Mouse (Mus musculus) left cerebral cortex, postnatal 10 days (tissue): ENCODE measurements around the gene Nisch. TPM values are rescaled to one million over a fixed set of nuclear protein-coding genes. Genes with fewer than 3 reads are reported as not detected.
A peak's percentile ranks its signal among the peaks of the same experiment; 100 is the strongest.

Source experiments
- DNase-seq, 2 experiments: peaks; one replicate each; pipeline ENCODE4 v3.0.0; 2021 to 2022; ENCODE audit warnings: low spot score in 2 of 2, mixed read lengths in 1 of 2; ENCODE audit errors: extremely low spot score in 1 of 2
- intact Hi-C: fragments of 180-260 bp; cut with DNase I; formaldehyde crosslinking; loops from one replicate; pipeline ENCODE4 v1.15.1; 2025
- total RNA-seq, 2 experiments: library from RNA; stranded (reverse); gene quantifications; 2 replicates each; pipeline ENCODE4 v1.2.3; 2021

Gene Nisch
- 100 to 1,000 TPM; 412 to 432 TPM for total RNA-seq

GRCm38 (mm10) chr14:31216846-31217245, at the start of gene Nisch:
Gene Nisch (minus strand): TSS chr14:31216946.
- DNase-seq = no peak
- intact Hi-C loops = loop anchor here (10.0 kb wide), 1 partner anchor 108 kb away; the partner anchor contains the start of gene Dnah1

GRCm38 (mm10) chr14:31260932-31261331, 44.2 kb upstream of the Nisch start:
- no peak for DNase-seq
- intact Hi-C loops = no loop called here

DNA sequence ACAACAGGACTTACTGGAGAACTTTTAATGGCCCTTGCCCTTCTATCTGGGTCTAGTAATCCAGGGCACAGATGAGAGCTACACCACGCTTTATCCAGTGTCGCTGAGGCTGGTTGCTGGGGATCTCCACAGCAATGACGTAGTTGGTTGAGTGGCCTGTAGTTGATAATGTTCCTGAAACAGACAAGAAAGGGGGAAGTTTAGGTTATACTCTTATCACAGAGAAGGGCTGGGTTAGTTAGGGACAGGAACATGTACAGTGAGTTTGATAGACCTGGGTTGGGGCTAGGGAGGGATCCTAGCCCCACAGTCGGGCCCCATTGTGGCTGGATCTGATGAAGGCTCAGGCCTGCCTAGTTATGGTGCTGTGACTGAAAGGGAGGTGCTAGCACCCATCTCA, 43.6 kb upstream of the Nisch start:
- DNase-seq = no peak
- intact Hi-C loops = no loop called here

GRCm38 (mm10) chr14:31258476-31259050, 41.8 kb upstream of the Nisch start:
- intact Hi-C loops = no loop called here
- DNase-seq = no peak

DNA sequence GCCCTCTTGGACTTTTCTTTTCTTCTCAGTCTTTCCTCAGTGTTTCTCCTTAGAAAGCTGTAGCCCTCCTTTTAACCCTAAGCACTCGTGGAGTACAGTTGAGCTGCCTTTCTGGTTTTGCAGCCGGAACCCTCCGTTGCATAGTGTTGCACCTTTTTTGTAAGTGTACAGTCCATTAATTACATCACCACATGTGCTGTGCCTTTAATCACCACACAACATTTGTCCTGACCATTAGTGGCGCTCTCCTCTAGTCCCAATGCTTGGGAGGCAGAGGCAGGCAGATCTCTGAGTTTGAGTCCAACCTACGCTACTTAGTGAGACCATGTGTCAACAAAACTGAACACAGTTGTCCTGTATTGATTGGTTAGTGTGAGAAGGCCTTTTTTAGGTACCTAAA, 35.3 kb upstream of the Nisch start:
- DNase-seq = no peak
- intact Hi-C loops = loop anchor here (5.0 kb wide), 1 partner anchor 45 kb away; the partner anchor contains the start of gene Tnnc1

GRCm38 (mm10) chr14:31251626-31252025, 34.9 kb upstream of the Nisch start:
- DNase-seq = no peak
- intact Hi-C loops = loop anchor here (5.0 kb wide), 1 partner anchor 44 kb away; the partner anchor contains the start of gene Tnnc1

DNA sequence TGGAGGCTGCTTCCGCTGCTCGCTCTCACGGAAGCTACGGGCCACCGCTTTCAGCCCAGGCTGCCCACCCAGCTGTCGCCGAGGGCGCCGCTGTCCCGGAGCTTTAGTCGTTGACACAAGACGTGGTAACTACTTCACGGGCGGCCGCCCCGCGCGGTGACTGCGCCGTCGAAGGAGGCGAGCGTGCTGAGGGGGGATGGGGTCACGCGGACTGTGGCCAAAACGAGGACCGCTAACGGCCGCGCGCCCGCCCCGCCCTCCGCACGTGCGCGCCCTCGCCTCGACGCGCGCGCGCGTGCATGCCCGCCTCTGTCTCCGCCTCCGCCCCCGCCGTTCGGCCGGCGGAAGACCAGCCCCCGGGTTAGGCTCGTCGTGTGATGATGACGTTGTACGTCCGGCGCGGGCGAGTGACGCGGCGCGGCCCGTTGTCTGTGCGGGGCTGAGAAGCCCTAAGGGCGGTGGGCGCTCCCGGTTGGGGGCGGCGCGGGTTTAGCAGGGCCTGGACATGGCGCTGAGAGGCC, 34.4 kb upstream of the Nisch start, which contains the start of the genes Phf7 and Bap1:
Phf7 (minus strand) TSS at position 234 of the 521 bp plus-strand sequence.
Bap1 (plus strand) TSS at position 367 of the 521 bp plus-strand sequence.
- peak; percentile 94 to 97 for DNase-seq

GRCm38 (mm10) chr14:31250222-31251083, 33.7 kb upstream of the Nisch start:
- DNase-seq = peak in 1 of 2 experiments; percentile 23
- intact Hi-C loops = loop anchor here (5.0 kb wide), 1 partner anchor 43 kb away; the partner anchor contains the start of gene Tnnc1

More for the DNA sequence above, 34.4 kb upstream of the Nisch start, which contains the start of the genes Phf7 and Bap1:
- intact Hi-C loops = loop anchor here (5.0 kb wide), 1 partner anchor 44 kb away; the partner anchor contains the start of gene Tnnc1

- intact Hi-C loops = no loop called here
- DNase-seq = no peak
These were observed 31.6 kb upstream of the Nisch start for GRCm38 (mm10) chr14:31248396-31248795.

DNA sequence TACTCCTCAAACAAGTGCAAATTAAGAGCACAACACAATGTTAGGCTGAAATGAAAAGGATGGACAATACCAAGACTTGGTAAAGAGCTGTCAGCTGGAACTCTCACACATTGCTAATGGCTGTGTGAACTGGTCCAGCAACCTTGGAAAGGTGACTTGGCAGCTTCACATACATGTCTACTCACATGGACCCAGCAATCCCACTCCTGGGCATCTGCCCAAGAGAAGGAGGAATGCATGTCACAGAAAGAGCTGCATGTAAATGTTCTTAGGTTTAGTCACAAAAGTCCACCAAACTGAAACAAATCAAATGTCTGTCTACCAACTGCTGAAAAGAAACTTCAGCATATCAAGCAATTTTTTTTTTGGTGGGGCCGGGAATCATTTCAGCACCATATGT, 29.2 kb upstream of the Nisch start:
- intact Hi-C loops = no loop called here
- no peak for DNase-seq

DNA sequence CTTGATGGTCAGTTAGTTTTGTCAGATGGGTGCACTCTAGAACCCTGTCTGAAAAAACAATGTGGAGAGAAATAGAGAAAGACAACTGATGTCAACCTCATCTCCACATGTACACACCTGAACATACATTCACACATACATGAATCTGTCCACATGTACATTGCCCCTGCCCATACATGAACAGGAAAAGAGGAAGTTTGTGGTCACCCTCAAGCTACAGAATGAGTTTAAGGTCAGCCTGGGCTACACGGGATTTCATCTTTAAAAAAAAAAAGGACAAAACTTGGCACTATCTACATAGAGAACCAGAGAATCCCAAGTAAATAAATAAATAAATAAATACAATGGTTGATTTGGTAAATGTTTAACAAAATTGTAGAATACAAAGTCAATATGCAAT, 28.0 kb upstream of the Nisch start:
- DNase-seq = no peak
- intact Hi-C loops = no loop called here

DNA sequence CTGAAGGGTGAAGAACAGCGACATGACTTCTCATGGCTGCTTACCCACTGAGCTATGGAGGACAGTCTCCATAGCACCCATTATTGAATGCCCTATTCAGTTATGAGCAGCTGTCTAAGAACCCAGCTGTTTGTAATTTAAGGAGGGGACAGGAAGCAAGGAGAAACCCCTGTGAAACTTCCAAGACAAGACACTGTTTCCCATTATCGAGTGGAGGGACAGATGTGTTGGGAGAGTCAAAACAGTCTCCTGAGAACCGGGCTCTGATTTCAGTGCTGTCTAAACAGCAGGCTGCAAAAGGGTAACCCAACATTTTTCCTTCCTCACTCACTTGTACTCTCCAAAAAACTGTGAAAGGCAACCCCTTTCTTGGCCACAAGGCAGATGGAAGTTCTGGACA, 23.8 kb upstream of the Nisch start:
- DNase-seq = no peak

GRCm38 (mm10) chr14:31237101-31237882, 20.5 kb upstream of the Nisch start:
- intact Hi-C loops = no loop called here
- DNase-seq = peak in 1 of 2 experiments; percentile 13

More for the DNA sequence above, 23.8 kb upstream of the Nisch start:
- intact Hi-C loops = no loop called here

- intact Hi-C loops = no loop called here
- peak; percentile 70 to 84 for DNase-seq
These were observed 17.3 kb upstream of the Nisch start for GRCm38 (mm10) chr14:31233996-31234591.

GRCm38 (mm10) chr14:31233070-31233995, 16.6 kb upstream of the Nisch start:
- intact Hi-C loops = no loop called here
- peak in 1 of 2 experiments; percentile 71 for DNase-seq

GRCm38 (mm10) chr14:31232404-31233069, 15.8 kb upstream of the Nisch start:
- peak in 1 of 2 experiments; percentile 29 for DNase-seq
- intact Hi-C loops = no loop called here

GRCm38 (mm10) chr14:31230442-31230841, 13.7 kb upstream of the Nisch start:
- DNase-seq = peak in 1 of 2 experiments; percentile 13
- intact Hi-C loops = no loop called here
